Mouse (Mus musculus): ENCODE results near the gene Vmn2r99. TPM values are rescaled to one million over a fixed set of nuclear protein-coding genes. Genes with fewer than 3 reads are reported as not detected.

Gene Vmn2r99
- not detected for total RNA-seq (2021)

DNA sequence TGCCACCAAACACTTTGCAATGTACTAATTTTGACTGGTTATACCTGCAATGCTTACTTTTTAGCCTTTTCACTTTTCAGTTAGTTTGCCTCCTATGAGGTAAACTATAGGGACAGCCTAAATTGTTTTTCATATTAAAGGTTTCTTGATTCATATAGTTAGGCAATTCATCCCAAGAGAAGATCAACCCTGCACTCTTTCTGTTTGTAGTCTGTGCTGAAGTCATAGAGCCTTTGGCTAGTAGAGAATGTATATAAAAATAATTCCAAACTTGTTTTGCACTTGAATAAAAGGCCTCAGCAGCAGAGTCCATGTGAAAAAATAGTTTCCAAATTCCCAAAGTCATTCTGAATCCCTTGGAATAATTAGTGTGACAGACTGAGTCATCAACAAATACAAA lies at the start of gene Vmn2r99:
Vmn2r99 (plus strand) TSS at position 301 of the 400 bp plus-strand sequence.
- no peak for DNase-seq
- intact Hi-C loops (cut with DNase I), result no loop called here

DNA sequence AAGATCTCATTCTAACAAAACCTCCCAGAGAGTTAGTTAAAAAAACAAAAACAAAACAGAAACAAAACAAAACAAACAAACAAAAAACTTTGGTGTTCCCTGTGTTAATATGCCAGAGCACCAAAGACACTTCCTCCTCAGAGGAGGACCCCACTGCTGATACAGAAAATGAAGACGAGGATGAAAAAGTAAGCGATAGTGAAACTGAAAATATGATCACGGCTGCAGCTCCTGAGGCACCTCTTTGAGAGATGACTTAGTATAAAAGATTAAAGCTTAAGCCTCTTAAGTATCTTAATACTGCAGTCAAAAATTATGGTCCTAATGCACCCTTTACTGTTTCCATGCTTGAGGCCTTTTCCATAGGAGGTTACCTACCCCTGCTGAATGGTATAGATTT lies 75.9 kb downstream of the Vmn2r99 start:
- intact Hi-C loops (cut with DNase I), result no loop called here
- no peak for DNase-seq

DNA sequence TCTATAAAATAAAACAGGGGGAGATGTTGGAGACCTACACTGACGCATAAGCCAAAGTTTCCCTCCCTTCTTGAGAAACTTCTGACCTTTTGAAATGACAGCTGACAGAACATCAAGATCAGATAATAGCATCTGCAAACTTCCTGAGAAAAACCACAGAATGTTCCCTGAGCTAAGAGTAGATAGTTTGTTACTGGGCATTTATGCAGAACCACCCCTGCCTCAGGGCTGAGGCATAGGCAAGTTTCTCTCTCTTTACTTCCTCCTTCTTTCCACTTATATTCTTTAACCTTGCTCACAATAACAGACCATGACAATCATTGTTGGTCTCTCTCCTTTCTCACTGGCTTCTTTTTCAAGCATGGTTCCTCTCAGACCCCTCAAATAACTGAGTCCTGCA lies 83.2 kb downstream of the Vmn2r99 start:
- intact Hi-C loops (cut with DNase I), result no loop called here
- no peak for DNase-seq

Other genes starting within 250 kb of the Vmn2r99 start
- not detected for gene Vmn2r100, start 142.8 kb downstream of the Vmn2r99 start, total RNA-seq (2021)
- gene Vmn2r101, start 215.3 kb downstream of the Vmn2r99 start, total RNA-seq (2021), result not detected